Mouse (Mus musculus) midbrain, embryonic 13.5 days (tissue): Measurements from ENCODE around the gene Wfdc2. TPM values are rescaled to one million over a fixed set of nuclear protein-coding genes. Genes with fewer than 3 reads are reported as not detected.
"Not testable (repeated sequence)": the region's sequence is repeated elsewhere in the genome, so short reads cannot be mapped to it uniquely, and the experiment has no call there.

Experiments
- ATAC-seq: fragments of 200-750 bp; cut with Nextera tagmentation; 2 replicates; pipeline ENCODE4 v1.8.0; 2017; ENCODE audit warnings: mild to moderate bottlenecking, moderate TSS enrichment, moderate library complexity
- H3K27ac ChIP-seq: fragments of 300-500 bp; sonication (generic); 2 replicates; pipeline ENCODE4 v1.5.1; 2015; ENCODE audit warnings: inconsistent platforms, mild to moderate bottlenecking, moderate library complexity
- H3K27me3 ChIP-seq: fragments of 300-500 bp; sonication (generic); 2 replicates; pipeline ENCODE4 v1.6.1; 2015; ENCODE audit warnings: mild to moderate bottlenecking, inconsistent platforms
- H3K36me3 ChIP-seq: fragments of 300-500 bp; sonication (generic); 2 replicates; pipeline ENCODE4 v1.6.1; 2015; ENCODE audit warnings: mild to moderate bottlenecking, inconsistent platforms
- H3K4me1 ChIP-seq: fragments of 300-500 bp; sonication (generic); replicated peaks from 2 replicates; pipeline ENCODE4 v1.6.1; 2015; ENCODE audit warnings: inconsistent platforms
- H3K4me2 ChIP-seq: fragments of 300-500 bp; sonication (generic); replicated peaks from 2 replicates; pipeline ENCODE4 v1.6.1; 2015; ENCODE audit warnings: moderate library complexity, mild to moderate bottlenecking, inconsistent platforms
- H3K4me3 ChIP-seq: fragments of 300-500 bp; sonication (generic); replicated peaks from 2 replicates; pipeline ENCODE4 v1.5.1; 2015; ENCODE audit warnings: mild to moderate bottlenecking, inconsistent platforms
- H3K9ac ChIP-seq: fragments of 300-500 bp; sonication (generic); replicated peaks from 2 replicates; pipeline ENCODE4 v1.6.1; 2015; ENCODE audit warnings: mild to moderate bottlenecking, inconsistent platforms
- H3K9me3 ChIP-seq: fragments of 300-500 bp; sonication (generic); 2 replicates; pipeline ENCODE4 v1.6.1; 2016; ENCODE audit warnings: mild to moderate bottlenecking, inconsistent platforms
- WGBS: fragments of 180-500 bp; shearing (Covaris S2); methylation state at CpG from one replicate; pipeline ENCODE4 v1.1.7; 2015; 5-methylcytosine and 5-hydroxymethylcytosine counted together
- polyA plus RNA-seq: library from polyadenylated mRNA; unstranded; fragments of >200 nt; fragmentation: Nextera tagmentation; extraction: Ambion mirVana; gene quantifications from 2 replicates; pipeline ENCODE4 v1.2.1, GENCODE M21; 2015

The Wfdc2 gene
- polyA plus RNA-seq, 1 experiment from 2014 or later, result 5.7 TPM

DNA sequence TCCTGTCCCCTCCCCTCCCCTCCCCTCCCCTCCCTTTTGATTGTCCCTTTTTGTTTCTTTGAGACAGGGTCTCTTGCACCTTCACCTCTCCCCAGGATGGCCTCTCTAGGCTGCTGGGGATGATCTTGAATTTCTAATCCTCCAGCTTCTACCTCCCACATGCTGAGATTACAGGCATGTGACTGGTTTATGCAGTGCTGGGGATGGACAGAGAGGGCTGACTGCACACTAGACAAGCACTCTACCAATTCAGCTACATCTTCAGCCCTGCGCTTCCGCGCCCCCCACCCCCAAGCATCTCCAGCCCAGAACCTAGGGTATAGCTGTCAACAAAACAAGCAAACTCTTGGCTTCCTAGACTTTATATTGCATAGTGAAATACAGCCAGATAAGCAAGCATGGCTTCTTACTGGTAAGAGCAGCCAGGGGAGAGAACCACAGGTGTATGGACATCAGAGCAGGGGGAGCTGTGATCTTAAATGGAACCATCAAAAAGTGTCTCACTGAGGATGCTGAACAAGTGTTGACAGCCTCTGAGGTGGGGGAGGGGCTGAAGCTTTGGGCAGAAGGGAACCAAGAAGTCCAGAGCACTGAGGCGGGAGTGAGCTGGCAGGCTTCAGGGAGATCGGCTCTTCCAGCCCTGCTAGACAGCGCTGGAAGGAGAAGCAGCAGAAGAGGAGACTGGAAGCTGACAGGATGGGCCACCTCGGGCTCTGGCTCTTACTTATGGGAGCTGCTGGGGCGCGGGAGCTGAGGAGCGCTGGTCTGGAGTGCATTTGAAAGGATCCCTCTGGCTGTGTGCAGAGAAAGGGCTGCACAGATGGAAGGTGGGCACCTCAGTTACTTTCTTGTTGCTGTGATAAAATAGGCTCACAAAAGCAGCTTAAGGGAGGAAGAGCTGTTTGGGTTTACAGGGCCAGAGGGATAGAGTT lies 12.0 kb upstream of the Wfdc2 start:
- H3K4me3 ChIP-seq, result no peak overlapping the region
- H3K4me2 ChIP-seq, result peak overlapping the region; percentile 33; the same call in 1 of the 2 replicates
- no peak overlapping the region for H3K27ac ChIP-seq
- peak; percentile 3; the same call in 1 of the 2 replicates for ATAC-seq
- no peaks in the 10 kb centered on the region for H3K27me3 ChIP-seq
- H3K9me3 ChIP-seq, result no peaks in the 10 kb centered on the region
- peaks cover 13% of the 10 kb centered on the region for H3K4me1 ChIP-seq
- peak overlapping the region; percentile 15 for H3K9ac ChIP-seq
- 12% methylated on average over 10 of the region's 10 CpGs for WGBS
- H3K36me3 ChIP-seq, result no peaks in the 10 kb centered on the region

DNA sequence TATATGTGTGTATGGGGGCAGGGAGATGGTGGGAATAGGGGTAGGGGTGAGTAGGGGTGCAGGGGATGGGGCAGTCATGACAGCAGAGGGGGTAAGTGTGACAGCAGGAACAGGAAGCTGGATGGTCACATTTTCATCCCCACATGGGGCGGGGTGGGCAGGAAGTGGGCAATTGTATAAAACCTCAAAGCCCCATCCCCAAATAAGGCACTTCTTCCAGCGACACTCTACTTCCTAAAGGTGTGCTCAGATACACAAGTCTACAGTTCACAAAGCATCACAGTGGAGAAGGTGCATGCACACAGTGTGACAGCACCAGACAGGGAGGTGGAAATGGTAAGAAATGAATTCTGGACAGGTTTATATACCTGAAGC lies 11.3 kb upstream of the Wfdc2 start:
- H3K4me3 ChIP-seq, result no peak overlapping the region
- ATAC-seq, result no peak
- no peaks in the 10 kb centered on the region for H3K9me3 ChIP-seq
- H3K9ac ChIP-seq, result no peak overlapping the region
- H3K4me2 ChIP-seq, result no peak overlapping the region
- H3K4me1 ChIP-seq, result peaks cover 13% of the 10 kb centered on the region
- H3K27me3 ChIP-seq, result no peaks in the 10 kb centered on the region
- no peak overlapping the region for H3K27ac ChIP-seq
- H3K36me3 ChIP-seq, result no peaks in the 10 kb centered on the region
- WGBS, result 94% methylated on average over 2 of the region's 2 CpGs

DNA sequence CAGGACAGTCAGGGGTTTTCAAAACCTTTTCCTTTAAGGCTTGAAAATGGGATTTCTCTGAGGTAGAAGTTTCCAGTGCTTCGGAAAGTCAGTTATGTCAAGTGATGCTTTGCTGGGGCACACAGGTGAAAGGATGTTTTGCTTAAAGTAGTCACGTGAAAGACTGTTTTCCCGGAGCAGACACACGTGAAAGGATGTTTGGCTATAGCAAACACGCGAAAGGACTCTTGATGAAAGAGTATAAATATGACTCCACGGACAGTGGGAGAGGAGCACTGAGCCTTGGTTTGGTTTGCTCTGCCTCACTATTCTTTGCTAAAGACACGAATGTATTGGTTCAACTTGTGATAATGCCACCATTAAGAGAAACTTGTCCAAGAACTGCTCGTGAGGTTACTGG lies 10.7 kb upstream of the Wfdc2 start:
- Histone ChIP-seq H3K4me2 (no peak overlapping the region), H3K27ac (no peak overlapping the region), H3K36me3 (no peaks in the 10 kb centered on the region), H3K27me3 (no peaks in the 10 kb centered on the region), H3K4me3 (no peak overlapping the region), H3K9ac (no peak overlapping the region), H3K4me1 (peaks cover 13% of the 10 kb centered on the region), H3K9me3 (no peaks in the 10 kb centered on the region)
- 91% methylated on average over 9 of the region's 9 CpGs for WGBS
- no peak for ATAC-seq

DNA sequence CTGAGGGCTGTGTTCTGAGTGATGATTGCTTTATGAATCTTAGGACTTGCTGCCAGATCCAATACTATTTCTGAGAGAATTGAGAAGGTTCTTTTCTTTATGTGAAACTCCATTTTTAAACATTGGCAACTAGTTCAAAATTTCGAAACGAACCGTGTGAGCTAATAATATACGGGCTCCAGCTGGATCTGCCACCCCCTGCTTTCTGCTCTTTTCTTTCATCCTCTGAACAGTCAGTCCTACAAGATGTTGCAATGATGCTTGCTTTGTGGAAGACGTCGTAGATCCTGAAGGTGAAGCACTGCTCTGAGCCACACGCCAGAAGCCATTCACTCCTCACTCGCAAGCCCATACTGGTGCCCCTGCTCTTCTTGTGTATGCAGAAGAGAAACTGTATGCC lies 3.8 kb upstream of the Wfdc2 start:
- Histone ChIP-seq H3K4me1 (peaks cover 13% of the 10 kb centered on the region), H3K36me3 (no peaks in the 10 kb centered on the region), H3K4me2 (no peak overlapping the region), H3K27me3 (peaks cover 23% of the 10 kb centered on the region), H3K9ac (no peak overlapping the region), H3K27ac (no peak overlapping the region), H3K9me3 (no peaks in the 10 kb centered on the region), H3K4me3 (no peak overlapping the region)
- ATAC-seq, result no peak
- 84% methylated on average over 8 of the region's 8 CpGs for WGBS

DNA sequence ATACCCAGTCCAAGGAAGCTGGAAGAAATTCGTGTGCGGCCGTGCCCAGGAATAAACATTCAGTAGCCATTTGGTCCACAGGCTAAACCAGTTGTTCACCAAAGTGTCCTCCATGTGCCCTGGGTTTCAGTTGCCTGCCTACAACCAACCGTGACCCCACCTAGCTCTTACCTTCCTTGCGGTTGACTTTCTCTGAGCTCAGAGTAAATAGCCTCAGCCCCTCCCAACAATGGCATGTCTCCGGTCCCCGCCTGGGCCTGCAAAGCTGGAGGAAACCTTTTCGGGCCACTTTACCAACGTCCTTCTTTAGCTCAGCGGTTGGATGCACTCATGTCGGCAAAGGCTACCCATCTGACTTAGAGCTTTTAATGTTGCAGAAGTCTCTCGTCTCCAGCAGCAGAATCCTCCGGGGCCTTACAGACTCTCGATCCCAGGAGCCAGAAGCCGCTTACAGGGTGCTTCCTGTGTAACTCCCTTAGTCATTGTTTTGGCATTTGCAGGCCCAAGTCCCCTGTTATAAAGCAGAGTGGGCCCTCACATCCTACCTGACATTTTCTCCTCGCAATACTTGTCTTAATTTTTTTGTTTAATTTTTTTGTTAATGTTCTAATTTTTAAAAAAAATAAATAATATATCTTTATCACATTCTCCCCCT lies 3.1 kb upstream of the Wfdc2 start:
- Histone ChIP-seq H3K4me1 (peaks cover 20% of the 10 kb centered on the region), H3K36me3 (no peaks in the 10 kb centered on the region), H3K9me3 (no peaks in the 10 kb centered on the region), H3K27ac (no peak overlapping the region), H3K9ac (no peak overlapping the region), H3K4me3 (no peak overlapping the region), H3K27me3 (peaks cover 26% of the 10 kb centered on the region), H3K4me2 (no peak overlapping the region)
- no peak for ATAC-seq
- 49% methylated on average over 16 of the region's 16 CpGs for WGBS

DNA sequence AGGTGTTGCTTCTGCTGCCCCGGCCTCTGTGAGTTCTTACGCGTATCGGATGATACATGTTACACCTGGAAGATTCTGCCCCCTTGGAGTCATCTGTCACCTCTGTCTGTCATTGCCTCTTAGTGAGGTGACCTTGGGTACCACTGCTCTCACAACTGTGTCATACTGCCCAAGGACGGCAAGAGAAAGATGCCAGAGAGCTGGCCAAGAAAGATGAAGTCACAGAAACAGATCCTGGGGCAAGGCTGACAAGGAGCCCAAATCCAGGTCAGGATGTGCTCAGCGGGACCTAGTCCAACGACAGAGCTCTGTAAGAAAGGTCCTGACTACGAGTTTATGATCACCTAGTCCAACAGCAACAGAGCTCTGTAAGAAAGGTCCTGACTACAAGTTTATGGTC lies 2.1 kb upstream of the Wfdc2 start:
- WGBS, result 88% methylated on average over 8 of the region's 8 CpGs
- no peak for ATAC-seq
- no peak overlapping the region for H3K9ac ChIP-seq
- no peaks in the 10 kb centered on the region for H3K36me3 ChIP-seq
- H3K9me3 ChIP-seq, result no peaks in the 10 kb centered on the region
- H3K4me3 ChIP-seq, result no peak overlapping the region
- H3K27ac ChIP-seq, result no peak overlapping the region
- peaks cover 21% of the 10 kb centered on the region for H3K4me1 ChIP-seq
- H3K27me3 ChIP-seq, result peaks cover 31% of the 10 kb centered on the region
- H3K4me2 ChIP-seq, result no peak overlapping the region

DNA sequence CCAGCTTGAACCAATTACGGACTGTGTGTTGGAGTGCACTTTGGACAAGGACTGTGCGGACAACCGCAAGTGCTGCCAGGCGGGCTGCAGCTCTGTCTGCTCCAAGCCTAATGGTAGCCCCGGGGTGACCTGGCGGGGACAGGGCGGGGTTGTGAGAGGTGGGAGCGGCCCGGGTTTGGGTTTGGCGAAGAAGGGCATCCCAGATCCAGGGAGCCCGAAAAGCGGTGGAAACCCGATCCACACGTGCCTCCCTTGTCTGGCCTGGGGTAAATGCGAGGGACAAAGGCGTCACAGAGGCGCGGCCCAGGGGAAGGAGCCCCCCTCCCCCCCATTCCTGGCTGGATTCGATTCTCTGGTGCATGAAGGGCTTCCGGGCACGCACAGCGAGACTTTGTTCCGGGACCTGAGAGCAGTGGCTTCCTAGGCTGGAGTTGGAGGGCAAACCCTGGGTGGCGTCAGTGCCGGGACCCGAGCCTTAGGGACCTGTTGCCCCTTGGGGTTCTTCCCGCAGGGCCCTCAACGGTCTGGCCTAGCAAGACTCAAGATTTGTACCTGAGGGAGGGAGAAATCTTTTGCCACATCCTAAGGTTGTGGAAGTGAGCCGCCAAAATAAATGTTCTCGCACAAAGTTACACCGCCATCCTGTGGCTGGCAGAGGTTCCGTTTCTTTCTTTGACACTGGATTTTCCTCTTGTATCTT lies 1.3 kb downstream of the Wfdc2 start:
- peaks cover 26% of the 10 kb centered on the region for H3K27me3 ChIP-seq
- peak overlapping the region; percentile 68 for H3K9ac ChIP-seq
- no peaks in the 10 kb centered on the region for H3K36me3 ChIP-seq
- WGBS, result under 1% methylated on average over 32 of the region's 32 CpGs
- H3K4me3 ChIP-seq, result peak overlapping the region; percentile 45
- no peaks in the 10 kb centered on the region for H3K9me3 ChIP-seq
- no peak overlapping the region for H3K27ac ChIP-seq
- peak overlapping the region; percentile 92 for H3K4me2 ChIP-seq
- H3K4me1 ChIP-seq, result peaks cover 21% of the 10 kb centered on the region
- peak; percentile 78 for ATAC-seq

DNA sequence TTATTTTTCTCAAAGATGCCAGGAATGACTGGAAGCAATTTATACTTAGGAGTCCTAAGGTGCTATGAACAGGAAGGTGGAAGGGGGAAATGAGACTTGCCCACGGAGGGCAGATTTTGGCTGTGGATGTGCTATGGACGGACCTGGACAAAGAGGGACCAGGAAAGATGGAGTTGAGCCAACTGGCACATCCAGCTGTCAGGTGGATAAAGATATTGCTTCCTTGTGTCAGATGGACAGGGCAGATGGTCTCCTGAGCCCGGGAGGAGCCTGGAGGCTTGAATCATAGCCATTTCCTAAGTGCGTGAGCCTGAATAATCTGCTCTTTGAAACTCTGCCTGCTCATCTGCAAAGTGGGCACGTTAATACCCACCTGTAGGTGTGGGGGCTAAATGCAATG lies 2.1 kb downstream of the Wfdc2 start:
- ATAC-seq, result no peak
- H3K4me2 ChIP-seq, result peak overlapping the region; percentile 92
- peaks cover 26% of the 10 kb centered on the region for H3K27me3 ChIP-seq
- no peaks in the 10 kb centered on the region for H3K36me3 ChIP-seq
- H3K9ac ChIP-seq, result no peak overlapping the region
- H3K27ac ChIP-seq, result no peak overlapping the region
- H3K4me3 ChIP-seq, result no peak overlapping the region
- H3K4me1 ChIP-seq, result peaks cover 21% of the 10 kb centered on the region
- WGBS, result 77% methylated on average over 5 of the region's 5 CpGs
- H3K9me3 ChIP-seq, result no peaks in the 10 kb centered on the region

DNA sequence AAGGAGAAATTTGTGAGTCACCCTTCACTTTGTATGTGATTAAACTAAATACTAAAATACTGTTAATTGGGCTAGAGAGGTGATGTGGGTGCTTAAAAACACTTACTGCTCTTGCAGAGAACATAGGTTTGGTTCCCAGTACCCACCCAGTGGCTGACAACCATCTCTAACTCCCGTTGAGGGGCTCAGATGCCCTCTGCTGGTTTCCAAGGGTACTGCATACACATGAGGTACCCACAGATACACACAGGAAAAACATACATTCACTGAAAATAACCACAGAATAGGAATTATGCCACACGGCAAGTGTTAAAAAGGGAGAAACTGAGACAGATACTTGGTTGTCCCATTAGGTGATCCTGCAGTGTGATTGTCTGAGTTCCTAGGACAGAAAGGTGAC lies 4.8 kb downstream of the Wfdc2 start:
- Histone ChIP-seq H3K4me1 (peaks cover 21% of the 10 kb centered on the region), H3K4me3 (no peak overlapping the region), H3K27ac (no peak overlapping the region), H3K9ac (no peak overlapping the region), H3K4me2 (no peak overlapping the region), H3K27me3 (peaks cover 22% of the 10 kb centered on the region), H3K9me3 (no peaks in the 10 kb centered on the region), H3K36me3 (no peaks in the 10 kb centered on the region)
- no peak for ATAC-seq
- whole genome bisulfite sequencing, result 94% methylated on average over 2 of the region's 2 CpGs

DNA sequence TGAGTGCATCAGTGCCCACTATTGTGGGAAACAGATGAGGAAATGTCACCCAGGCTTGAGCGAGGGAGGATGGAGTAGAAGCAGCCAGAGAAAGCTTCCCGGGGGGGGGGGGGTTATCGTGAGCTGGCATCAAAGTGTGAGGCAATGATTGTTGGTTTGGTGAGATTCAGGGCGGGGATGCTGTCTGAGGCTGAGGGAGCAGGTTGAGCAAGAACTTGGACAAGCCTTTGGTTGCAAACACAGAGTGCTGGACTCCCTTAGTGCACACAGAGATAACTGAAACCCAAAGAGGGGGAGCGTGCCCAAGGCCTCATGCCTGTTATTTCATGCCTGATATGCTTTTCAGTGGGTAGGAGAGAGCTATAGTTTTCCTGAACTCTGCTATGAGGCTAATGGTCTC lies 5.2 kb downstream of the Wfdc2 start:
- H3K27ac ChIP-seq, result no peak overlapping the region
- H3K4me2 ChIP-seq, result no peak overlapping the region
- WGBS, result 91% methylated on average over 5 of the region's 5 CpGs
- H3K4me3 ChIP-seq, result no peak overlapping the region
- peaks cover 18% of the 10 kb centered on the region for H3K4me1 ChIP-seq
- ATAC-seq, result no peak
- H3K9me3 ChIP-seq, result no peaks in the 10 kb centered on the region
- H3K9ac ChIP-seq, result no peak overlapping the region
- peaks cover 17% of the 10 kb centered on the region for H3K27me3 ChIP-seq
- no peaks in the 10 kb centered on the region for H3K36me3 ChIP-seq

DNA sequence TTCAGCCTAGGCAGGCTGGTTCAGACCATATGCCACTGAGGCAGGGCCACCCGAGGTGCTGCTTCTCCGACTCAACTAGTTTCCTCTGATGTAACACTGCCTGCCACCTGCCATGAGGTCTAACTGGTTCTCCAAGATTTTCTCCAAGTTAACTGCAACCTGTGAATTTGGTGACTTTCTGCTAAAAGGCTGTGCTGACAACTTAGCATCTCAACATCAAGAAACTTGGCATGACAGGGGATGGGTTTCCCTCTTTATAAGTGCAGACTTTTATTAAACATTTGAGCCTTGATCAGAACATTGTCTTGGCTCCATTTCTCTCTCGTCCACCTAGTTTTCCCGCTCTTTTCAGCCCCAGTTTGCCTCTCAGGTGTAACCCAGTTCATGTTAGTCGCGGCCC lies 11.1 kb downstream of the Wfdc2 start, which contains the start of gene Spint3:
TSS of gene Spint3 (minus strand) at position 101 of the 400 bp plus-strand sequence.
- not testable (repeated sequence) for H3K9me3 ChIP-seq, H3K27ac ChIP-seq, ATAC-seq, H3K4me2 ChIP-seq, H3K27me3 ChIP-seq, H3K9ac ChIP-seq, H3K36me3 ChIP-seq, H3K4me1 ChIP-seq, H3K4me3 ChIP-seq
- WGBS, result 84% methylated on average over 6 of the region's 6 CpGs
